Mouse (Mus musculus): ENCODE measurements around the gene Sergef. TPM values are rescaled to one million over a fixed set of nuclear protein-coding genes. Genes with fewer than 3 reads are reported as not detected.
"Not testable (repeated sequence)": the region's sequence is repeated elsewhere in the genome, so short reads cannot be mapped to it uniquely, and the experiment has no call there.

Sergef gene
- polyA plus RNA-seq, 1 experiment from 2014 or later = 4.9 TPM

DNA sequence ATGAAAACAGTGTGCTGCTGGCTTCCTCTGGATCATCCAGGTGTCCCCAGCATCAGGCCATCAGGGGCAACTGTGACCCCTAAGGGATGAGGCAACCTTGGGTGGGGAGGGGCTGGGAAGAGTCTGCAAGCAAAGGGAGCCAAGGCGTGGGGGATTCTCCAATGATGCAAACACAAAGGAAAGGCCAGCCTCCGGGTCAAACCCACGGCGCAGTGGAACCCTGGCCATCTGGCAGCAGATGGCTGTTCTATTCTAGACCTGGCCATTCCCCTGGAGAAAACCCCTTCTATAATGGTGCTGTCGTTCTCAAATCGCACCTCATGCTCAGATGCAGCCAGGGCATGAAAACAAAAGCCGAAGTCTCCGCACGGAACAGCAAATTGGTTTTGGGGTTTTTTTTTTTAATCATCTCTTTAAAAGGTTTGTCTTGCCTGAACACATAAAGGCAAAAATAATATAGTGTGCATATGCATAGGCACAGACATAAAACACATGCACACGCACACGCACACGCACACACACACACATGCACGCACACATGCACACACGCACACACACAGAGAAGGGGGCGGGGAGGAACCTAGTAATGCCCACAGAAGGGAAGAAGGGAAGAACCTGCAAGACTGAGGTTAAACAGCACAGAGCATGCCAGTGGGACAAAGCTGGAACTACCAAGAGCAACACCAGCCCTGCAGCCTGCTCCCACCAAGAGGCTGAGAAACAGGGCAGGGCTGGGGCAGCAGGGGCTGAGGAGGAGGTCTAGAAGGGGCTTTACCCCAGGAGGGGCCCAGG lies 66.6 kb downstream of the Sergef start:
- H3K9me3 ChIP-seq (replicated peaks; ENCODE audit: control insufficient read depth, low read length) = no peaks in the 10 kb centered on the region
- H3K27me3 ChIP-seq (ENCODE audit: control insufficient read depth, insufficient read depth, low read depth, low read length) = no peaks in the 10 kb centered on the region
- no peaks in the 10 kb centered on the region for H3K4me1 ChIP-seq (ENCODE audit: control insufficient read depth, low read depth, low read length)
- no peak for ATAC-seq (ENCODE audit: low read depth)
- 76% methylated on average over 15 of the region's 15 CpGs for WGBS (ENCODE audit: insufficient replicate concordance)
- no peak overlapping the region for H3K27ac ChIP-seq (ENCODE audit: low read length)
- H3K4me3 ChIP-seq (ENCODE audit: low read depth, low read length) = no peak overlapping the region
- no peak overlapping the region for H3K9ac ChIP-seq (ENCODE audit: low read depth, low read length)
- H3K4me2 ChIP-seq (ENCODE audit: low read depth, low read length) = no peak overlapping the region
- H3K36me3 ChIP-seq (ENCODE audit: control insufficient read depth, insufficient read depth) = no peaks in the 10 kb centered on the region

DNA sequence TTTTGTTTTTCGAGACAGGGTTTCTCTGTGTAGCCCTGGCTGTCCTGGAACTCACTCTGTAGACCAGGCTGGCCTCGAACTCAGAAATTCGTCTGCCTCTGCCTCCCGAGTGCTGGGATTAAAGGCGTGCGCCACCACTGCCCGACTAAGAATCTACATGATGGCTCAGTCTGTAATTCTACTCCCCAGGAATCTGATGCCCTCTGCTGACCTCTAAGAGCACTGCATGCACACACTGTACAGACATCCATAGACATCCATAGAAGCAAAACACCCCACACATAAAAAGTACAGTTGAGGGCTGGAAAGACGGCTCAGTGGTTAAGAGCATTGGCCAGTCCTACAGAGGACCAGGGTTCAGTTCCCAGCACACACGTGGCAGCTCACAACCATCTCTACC lies 70.1 kb downstream of the Sergef start:
- H3K4me1 ChIP-seq (ENCODE audit: control insufficient read depth, low read depth, low read length); H3K9ac ChIP-seq (ENCODE audit: low read depth, low read length); H3K4me3 ChIP-seq (ENCODE audit: low read depth, low read length); ATAC-seq (ENCODE audit: low read depth); H3K4me2 ChIP-seq (ENCODE audit: low read depth, low read length); H3K36me3 ChIP-seq (ENCODE audit: control insufficient read depth, insufficient read depth); H3K27me3 ChIP-seq (ENCODE audit: control insufficient read depth, insufficient read depth, low read depth, low read length); H3K9me3 ChIP-seq (replicated peaks; ENCODE audit: control insufficient read depth, low read length); H3K27ac ChIP-seq (ENCODE audit: low read length): not testable (repeated sequence)
- WGBS (ENCODE audit: insufficient replicate concordance) = 43% methylated on average over 9 of the region's 9 CpGs

DNA sequence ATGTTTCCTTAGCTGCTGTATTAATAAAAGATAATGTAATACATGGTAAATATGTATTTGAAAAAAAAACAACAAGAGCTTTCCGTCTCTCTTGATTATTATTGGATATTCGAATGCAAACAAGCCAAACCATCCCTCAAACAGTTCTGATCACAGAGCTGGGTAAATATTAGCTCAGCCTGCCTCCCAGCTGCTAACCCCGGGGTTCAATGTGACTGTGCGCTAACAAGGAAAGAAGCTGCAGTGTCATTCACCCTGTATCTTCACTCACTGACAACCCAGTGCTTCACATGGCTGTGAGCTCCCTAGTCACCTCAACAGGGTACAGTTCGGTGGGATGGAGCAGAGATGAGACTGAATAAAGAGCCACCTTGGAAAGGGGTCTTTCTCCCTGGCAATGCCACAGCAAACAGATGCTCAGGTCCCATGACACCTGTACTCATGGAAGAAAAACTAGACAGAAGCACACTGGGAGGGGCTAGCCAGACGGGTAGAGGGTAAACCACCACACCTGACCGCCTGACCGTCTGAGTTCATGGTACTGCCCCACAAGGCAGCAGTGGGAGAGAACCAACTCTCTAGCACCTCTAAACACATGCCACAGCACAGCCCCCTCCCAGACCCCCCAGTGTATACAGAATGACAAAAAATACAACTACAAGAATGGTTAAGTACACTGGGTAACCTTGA lies 73.1 kb downstream of the Sergef start:
- 61% methylated on average over 8 of the region's 8 CpGs for WGBS (ENCODE audit: insufficient replicate concordance)
- no peak overlapping the region for H3K4me2 ChIP-seq (ENCODE audit: low read depth, low read length)
- no peak overlapping the region for H3K4me3 ChIP-seq (ENCODE audit: low read depth, low read length)
- no peaks in the 10 kb centered on the region for H3K36me3 ChIP-seq (ENCODE audit: control insufficient read depth, insufficient read depth)
- no peak overlapping the region for H3K27ac ChIP-seq (ENCODE audit: low read length)
- H3K9ac ChIP-seq (ENCODE audit: low read depth, low read length) = no peak overlapping the region
- H3K9me3 ChIP-seq (replicated peaks; ENCODE audit: control insufficient read depth, low read length) = no peaks in the 10 kb centered on the region
- ATAC-seq (ENCODE audit: low read depth) = peak; percentile 70
- no peaks in the 10 kb centered on the region for H3K4me1 ChIP-seq (ENCODE audit: control insufficient read depth, low read depth, low read length)
- H3K27me3 ChIP-seq (ENCODE audit: control insufficient read depth, insufficient read depth, low read depth, low read length) = no peaks in the 10 kb centered on the region

DNA sequence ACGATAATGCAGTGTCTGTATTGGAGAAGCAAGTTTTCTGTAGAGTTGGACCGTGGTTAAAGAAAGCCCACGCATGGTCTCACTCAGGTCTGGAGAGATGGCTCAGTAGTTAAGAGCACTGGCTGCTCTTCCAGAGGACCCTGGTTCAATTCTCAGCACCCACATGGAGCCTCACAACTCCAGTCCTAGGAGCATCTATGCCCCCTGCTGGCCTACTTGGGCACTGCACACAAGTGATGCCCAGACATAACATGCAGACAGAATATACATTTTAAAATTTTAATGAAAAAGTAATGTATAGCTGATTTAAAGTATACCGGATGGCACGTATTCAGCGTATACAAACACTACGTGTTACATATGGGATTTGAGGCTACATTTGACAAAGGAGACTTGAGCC lies 74.2 kb downstream of the Sergef start:
- WGBS (ENCODE audit: insufficient replicate concordance) = 83% methylated on average over 7 of the region's 7 CpGs
- Histone ChIP-seq H3K4me2 (ENCODE audit: low read depth, low read length) (no peak overlapping the region), H3K9me3 (replicated peaks; ENCODE audit: control insufficient read depth, low read length) (no peaks in the 10 kb centered on the region), H3K9ac (ENCODE audit: low read depth, low read length) (no peak overlapping the region), H3K27me3 (ENCODE audit: control insufficient read depth, insufficient read depth, low read depth, low read length) (no peaks in the 10 kb centered on the region), H3K36me3 (ENCODE audit: control insufficient read depth, insufficient read depth) (no peaks in the 10 kb centered on the region), H3K4me1 (ENCODE audit: control insufficient read depth, low read depth, low read length) (peaks cover 6% of the 10 kb centered on the region), H3K27ac (ENCODE audit: low read length) (no peak overlapping the region), H3K4me3 (ENCODE audit: low read depth, low read length) (no peak overlapping the region)
- no peak for ATAC-seq (ENCODE audit: low read depth)

DNA sequence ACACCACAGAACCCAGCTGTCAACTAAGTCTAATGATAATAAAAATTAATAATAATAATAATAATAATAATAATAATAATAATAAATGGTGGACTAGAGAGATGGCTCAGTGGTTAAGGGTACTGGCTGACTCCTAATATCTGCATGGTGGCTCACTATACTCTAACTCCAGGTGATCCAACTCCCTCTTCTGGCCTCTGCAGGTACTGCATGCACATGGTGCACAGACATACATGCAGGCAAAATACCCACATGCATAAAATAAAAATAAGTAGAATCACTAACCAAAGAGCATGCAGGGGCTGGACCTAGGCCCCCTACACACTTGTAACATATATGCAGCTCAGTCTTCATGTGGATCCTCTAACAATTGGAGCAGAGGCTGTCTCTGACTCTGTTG lies 75.8 kb downstream of the Sergef start:
- H3K4me2 ChIP-seq (ENCODE audit: low read depth, low read length) = no peak overlapping the region
- H3K36me3 ChIP-seq (ENCODE audit: control insufficient read depth, insufficient read depth) = no peaks in the 10 kb centered on the region
- no peak overlapping the region for H3K9ac ChIP-seq (ENCODE audit: low read depth, low read length)
- no peaks in the 10 kb centered on the region for H3K27me3 ChIP-seq (ENCODE audit: control insufficient read depth, insufficient read depth, low read depth, low read length)
- H3K4me3 ChIP-seq (ENCODE audit: low read depth, low read length) = no peak overlapping the region
- ATAC-seq (ENCODE audit: low read depth) = no peak
- no peak overlapping the region for H3K27ac ChIP-seq (ENCODE audit: low read length)
- no peaks in the 10 kb centered on the region for H3K9me3 ChIP-seq (replicated peaks; ENCODE audit: control insufficient read depth, low read length)
- H3K4me1 ChIP-seq (ENCODE audit: control insufficient read depth, low read depth, low read length) = peaks cover 10% of the 10 kb centered on the region

DNA sequence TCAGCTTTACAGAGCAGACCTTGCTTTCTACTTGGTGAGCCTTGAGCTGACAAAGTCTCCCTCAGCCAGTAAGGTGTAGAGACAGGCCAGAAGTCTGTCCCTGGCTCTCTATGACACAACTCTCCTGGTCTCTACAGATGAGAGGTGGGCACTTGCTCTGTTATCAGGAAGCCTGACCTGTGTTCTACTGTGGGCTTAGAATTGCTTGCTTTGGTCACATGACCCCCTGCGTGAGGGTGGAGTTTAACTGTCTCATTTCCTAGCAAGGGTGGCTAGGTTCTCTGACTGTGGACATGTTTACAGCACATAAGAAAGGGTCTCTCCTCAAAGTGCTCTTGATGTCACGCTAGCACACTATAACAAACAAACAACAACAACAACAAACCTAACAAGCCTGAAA lies 79.5 kb downstream of the Sergef start:
- Histone ChIP-seq H3K4me1 (ENCODE audit: control insufficient read depth, low read depth, low read length) (peaks cover 10% of the 10 kb centered on the region), H3K9ac (ENCODE audit: low read depth, low read length) (no peak overlapping the region), H3K9me3 (replicated peaks; ENCODE audit: control insufficient read depth, low read length) (no peaks in the 10 kb centered on the region), H3K27ac (ENCODE audit: low read length) (no peak overlapping the region), H3K4me3 (ENCODE audit: low read depth, low read length) (no peak overlapping the region), H3K27me3 (ENCODE audit: control insufficient read depth, insufficient read depth, low read depth, low read length) (no peaks in the 10 kb centered on the region), H3K36me3 (ENCODE audit: control insufficient read depth, insufficient read depth) (no peaks in the 10 kb centered on the region), H3K4me2 (ENCODE audit: low read depth, low read length) (no peak overlapping the region)
- ATAC-seq (ENCODE audit: low read depth) = no peak
- 54% methylated on average over 2 of the region's 2 CpGs for WGBS (ENCODE audit: insufficient replicate concordance)

DNA sequence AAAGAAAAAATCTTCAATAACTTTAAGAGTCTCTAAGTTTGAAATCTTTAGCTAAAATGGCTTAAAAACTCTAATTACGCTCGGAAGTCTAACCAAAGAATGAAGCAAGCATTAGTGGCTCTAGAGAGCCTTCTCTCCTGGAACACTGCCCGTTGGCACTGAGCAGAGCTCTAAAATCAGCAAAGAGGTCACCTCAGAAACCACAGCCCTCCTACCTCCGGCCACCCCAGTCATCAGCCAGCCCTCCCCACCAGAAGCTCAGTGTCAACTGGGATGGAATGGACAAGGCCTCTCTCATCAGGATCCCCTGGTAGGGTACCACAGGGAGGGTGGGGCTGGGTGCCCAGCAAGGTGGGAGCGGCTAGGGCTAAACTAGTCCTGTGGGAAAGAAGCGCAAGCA lies 80.0 kb downstream of the Sergef start:
- H3K4me1 ChIP-seq (ENCODE audit: control insufficient read depth, low read depth, low read length) = peaks cover 10% of the 10 kb centered on the region
- H3K4me3 ChIP-seq (ENCODE audit: low read depth, low read length) = no peak overlapping the region
- no peaks in the 10 kb centered on the region for H3K9me3 ChIP-seq (replicated peaks; ENCODE audit: control insufficient read depth, low read length)
- no peak for ATAC-seq (ENCODE audit: low read depth)
- no peak overlapping the region for H3K27ac ChIP-seq (ENCODE audit: low read length)
- 64% methylated on average over 6 of the region's 6 CpGs for WGBS (ENCODE audit: insufficient replicate concordance)
- no peak overlapping the region for H3K4me2 ChIP-seq (ENCODE audit: low read depth, low read length)
- no peaks in the 10 kb centered on the region for H3K27me3 ChIP-seq (ENCODE audit: control insufficient read depth, insufficient read depth, low read depth, low read length)
- H3K9ac ChIP-seq (ENCODE audit: low read depth, low read length) = no peak overlapping the region
- H3K36me3 ChIP-seq (ENCODE audit: control insufficient read depth, insufficient read depth) = no peaks in the 10 kb centered on the region

DNA sequence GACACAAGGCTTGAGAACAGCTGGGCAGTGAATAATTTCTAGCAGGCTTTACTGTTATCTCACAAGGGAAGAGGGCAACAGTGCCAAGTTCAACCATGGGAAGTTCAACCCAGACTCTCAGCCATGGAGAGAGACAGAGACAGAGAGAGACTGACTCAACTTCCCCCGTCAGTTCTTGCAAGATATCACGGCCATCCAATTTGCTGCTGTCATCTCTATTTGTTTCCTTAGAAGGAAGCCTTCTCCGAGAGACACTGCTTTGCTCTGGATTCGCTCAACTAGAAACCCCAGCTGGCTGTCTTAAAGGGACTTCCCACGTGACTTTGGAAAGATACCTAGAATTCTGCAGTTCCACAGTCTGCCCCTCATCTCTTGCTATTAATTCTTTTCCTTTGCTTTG lies 80.6 kb downstream of the Sergef start:
- WGBS (ENCODE audit: insufficient replicate concordance) = 53% methylated on average over 5 of the region's 5 CpGs
- H3K9ac ChIP-seq (ENCODE audit: low read depth, low read length) = no peak overlapping the region
- H3K27me3 ChIP-seq (ENCODE audit: control insufficient read depth, insufficient read depth, low read depth, low read length) = no peaks in the 10 kb centered on the region
- no peak overlapping the region for H3K4me2 ChIP-seq (ENCODE audit: low read depth, low read length)
- no peaks in the 10 kb centered on the region for H3K9me3 ChIP-seq (replicated peaks; ENCODE audit: control insufficient read depth, low read length)
- no peak overlapping the region for H3K4me3 ChIP-seq (ENCODE audit: low read depth, low read length)
- H3K36me3 ChIP-seq (ENCODE audit: control insufficient read depth, insufficient read depth) = no peaks in the 10 kb centered on the region
- ATAC-seq (ENCODE audit: low read depth) = no peak
- H3K4me1 ChIP-seq (ENCODE audit: control insufficient read depth, low read depth, low read length) = peaks cover 10% of the 10 kb centered on the region
- no peak overlapping the region for H3K27ac ChIP-seq (ENCODE audit: low read length)

DNA sequence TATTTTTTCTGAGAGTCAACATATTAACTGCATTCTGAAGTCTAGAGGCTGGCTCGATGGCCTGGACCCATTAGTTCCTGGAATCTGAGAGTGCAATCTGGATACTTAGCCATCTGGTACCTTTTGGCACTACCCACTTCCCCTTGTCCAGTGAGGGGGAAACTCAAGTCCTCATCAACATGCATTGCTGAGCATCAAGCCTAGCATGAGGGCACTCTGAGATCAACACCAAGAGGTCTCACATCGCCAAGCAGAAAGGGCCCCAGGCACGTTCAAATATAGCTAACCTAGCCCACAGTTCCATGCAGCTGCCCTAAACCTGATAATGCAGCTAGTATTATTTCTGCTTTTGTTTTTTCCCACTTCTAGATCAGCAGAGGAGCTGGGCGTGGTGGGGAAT lies 81.6 kb downstream of the Sergef start:
- ATAC-seq (ENCODE audit: low read depth) = no peak
- no peaks in the 10 kb centered on the region for H3K9me3 ChIP-seq (replicated peaks; ENCODE audit: control insufficient read depth, low read length)
- no peak overlapping the region for H3K9ac ChIP-seq (ENCODE audit: low read depth, low read length)
- H3K4me1 ChIP-seq (ENCODE audit: control insufficient read depth, low read depth, low read length) = peaks cover 10% of the 10 kb centered on the region
- H3K36me3 ChIP-seq (ENCODE audit: control insufficient read depth, insufficient read depth) = no peaks in the 10 kb centered on the region
- 37% methylated on average over 4 of the region's 4 CpGs for WGBS (ENCODE audit: insufficient replicate concordance)
- H3K4me2 ChIP-seq (ENCODE audit: low read depth, low read length) = no peak overlapping the region
- no peaks in the 10 kb centered on the region for H3K27me3 ChIP-seq (ENCODE audit: control insufficient read depth, insufficient read depth, low read depth, low read length)
- no peak overlapping the region for H3K4me3 ChIP-seq (ENCODE audit: low read depth, low read length)
- H3K27ac ChIP-seq (ENCODE audit: low read length) = no peak overlapping the region

Measured in liver, embryonic 16.5 days (tissue).